ENCODE assay signal across 27 mouse cellular contexts in the genomic region with DNA sequence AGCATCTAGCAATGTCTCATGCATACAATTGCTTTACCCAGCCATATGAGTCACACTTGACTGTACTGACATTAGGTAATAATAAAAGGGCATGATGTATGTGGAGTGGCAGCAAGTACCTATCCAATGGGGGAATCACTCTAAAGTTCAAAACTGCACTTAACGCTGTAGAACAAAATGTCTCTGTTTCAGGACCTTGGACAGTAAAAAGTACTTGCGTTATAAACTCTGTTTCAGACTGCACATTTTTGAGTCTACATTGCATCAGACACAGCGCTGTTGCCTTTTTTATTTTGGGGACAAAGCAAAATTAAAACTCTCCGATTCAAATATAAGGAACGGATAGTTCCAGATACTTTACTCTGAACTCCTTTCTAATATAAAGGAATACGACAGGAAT. TPM values are rescaled to one million over a fixed set of nuclear protein-coding genes. Genes with fewer than 3 reads are reported as not detected.
A peak's percentile ranks its signal among the peaks of the same experiment; 100 is the strongest.
DNase-seq lines count a peak whose midpoint lies in the region; ATAC-seq and TF ChIP-seq lines count a peak whose summit lies in the region.
"Had no signal": no experiment of that assay in that cellular context is flagged by ENCODE, and none has a peak within 500 bp of the region (broad histone marks: within the 10 kb centered on the region; RNA-seq: fewer than 3 reads in every experiment).

No protein-coding gene starts in this region.

- H3K36me3 ChIP-seq in embryonic facial prominence, embryonic 11.5 days (replicated peaks; ENCODE audit: control insufficient read depth, insufficient read depth, low read depth, low read length) = no peaks in the 10 kb centered on the region
- H3K36me3 ChIP-seq in embryonic facial prominence, embryonic 10.5 days (replicated peaks) = no peaks in the 10 kb centered on the region
- H3K36me3 ChIP-seq in lung, postnatal 0 days (ENCODE audit: insufficient read depth, low read length) = no peaks in the 10 kb centered on the region
- H3K36me3 ChIP-seq in kidney, embryonic 16.5 days (ENCODE audit: insufficient read depth, low read length) = no peaks in the 10 kb centered on the region
- H3K36me3 ChIP-seq: embryonic facial prominence, embryonic 13.5 days; heart, embryonic 12.5 days; hindbrain, embryonic 15.5 days; liver, embryonic 12.5 days; stomach, embryonic 15.5 days had no signal

- DNase-seq in embryonic facial prominence, embryonic 11.5 days (ENCODE audit: low spot score) = peak; percentile 82
- DNase-seq in embryonic facial prominence, embryonic 10.5 days (ENCODE audit: low spot score) = no peak
- DNase-seq in lung, postnatal 0 days (ENCODE audit: low spot score) = peak; percentile 52
- DNase-seq in lung, postnatal 14 days = no peak
- peak; percentile 23 for DNase-seq in ZHBTc4 (ENCODE audit: low read depth, low spot score)
- peak; percentile 57 for DNase-seq in forelimb bud, embryonic 11.5 days (ENCODE audit: low read depth, low spot score)
- DNase-seq in gastrocnemius, postnatal 14 days = no peak
- DNase-seq: adrenal gland, postnatal 25 days; B cell, adult 2 months; cerebellum, adult 11 months; cerebellum, postnatal 10 days; kidney, adult 11 months; kidney, postnatal 10 days; left cerebral cortex, postnatal 4 days; midbrain, embryonic 14.5 days; thymus, adult 18-20 months had no signal

- H3K4me1 ChIP-seq in embryonic facial prominence, embryonic 11.5 days (ENCODE audit: control insufficient read depth, insufficient read depth, low read length) = no peaks in the 10 kb centered on the region
- no peaks in the 10 kb centered on the region for H3K4me1 ChIP-seq in embryonic facial prominence, embryonic 10.5 days
- H3K4me1 ChIP-seq in lung, postnatal 0 days (ENCODE audit: insufficient read depth, low read depth, low read length) = no peaks in the 10 kb centered on the region
- no peaks in the 10 kb centered on the region for H3K4me1 ChIP-seq in kidney, embryonic 16.5 days (ENCODE audit: insufficient read depth, low read length)
- H3K4me1 ChIP-seq: embryonic facial prominence, embryonic 13.5 days; heart, embryonic 12.5 days; hindbrain, embryonic 15.5 days; liver, embryonic 12.5 days; stomach, embryonic 15.5 days had no signal

- H3K4me2 ChIP-seq in embryonic facial prominence, embryonic 11.5 days (ENCODE audit: low read depth, low read length) = no peak overlapping the region
- no peak overlapping the region for H3K4me2 ChIP-seq in lung, postnatal 0 days (replicated peaks; ENCODE audit: low read depth, low read length)
- no peak overlapping the region for H3K4me2 ChIP-seq in kidney, embryonic 16.5 days (replicated peaks; ENCODE audit: low read depth, low read length)
- H3K4me2 ChIP-seq: embryonic facial prominence, embryonic 13.5 days; heart, embryonic 12.5 days; hindbrain, embryonic 15.5 days; liver, embryonic 12.5 days; stomach, embryonic 15.5 days had no signal

- H3K27ac ChIP-seq in embryonic facial prominence, embryonic 11.5 days (replicated peaks; ENCODE audit: low read depth, low read length) = no peak overlapping the region
- no peak overlapping the region for H3K27ac ChIP-seq in embryonic facial prominence, embryonic 10.5 days (replicated peaks)
- no peak overlapping the region for H3K27ac ChIP-seq in lung, postnatal 0 days (ENCODE audit: low read length)
- H3K27ac ChIP-seq in kidney, embryonic 16.5 days (ENCODE audit: low read length) = no peak overlapping the region
- H3K27ac ChIP-seq: embryonic facial prominence, embryonic 13.5 days; hindbrain, embryonic 15.5 days; liver, embryonic 12.5 days; stomach, embryonic 15.5 days had no signal

- no peak for ATAC-seq in embryonic facial prominence, embryonic 11.5 days (replicated peaks; ENCODE audit: insufficient number of reproducible peaks, low FRiP score, low TSS enrichment, low read depth)
- no peak for ATAC-seq in lung, postnatal 0 days
- no peak; the same call in 1 of the 2 replicates for ATAC-seq in kidney, embryonic 16.5 days (ENCODE audit: low FRiP score, low TSS enrichment)
- ATAC-seq: activated CD4-positive, CD25-positive, alpha-beta regulatory T cell, adult 4 months; forebrain, embryonic 16.5 days; liver, embryonic 12.5 days had no signal

- no peak overlapping the region for H3K4me3 ChIP-seq in embryonic facial prominence, embryonic 11.5 days (ENCODE audit: low read depth, low read length)
- no peak overlapping the region for H3K4me3 ChIP-seq in embryonic facial prominence, embryonic 10.5 days
- H3K4me3 ChIP-seq in lung, postnatal 0 days (ENCODE audit: low read depth, low read length) = no peak overlapping the region
- H3K4me3 ChIP-seq in kidney, embryonic 16.5 days (ENCODE audit: low read length) = no peak overlapping the region
- H3K4me3 ChIP-seq: embryonic facial prominence, embryonic 13.5 days; heart, embryonic 12.5 days; hindbrain, embryonic 15.5 days; liver, embryonic 12.5 days; stomach, embryonic 15.5 days had no signal

- no peak for TF ChIP-seq EP300 in lung, postnatal 0 days (IDR thresholded peaks at IDR 0.05)

- intact Hi-C loops in gastrocnemius, postnatal 14 days (cut with DNase I; ENCODE audit: low total_unique reads) = no loop called here

- no peak for TF ChIP-seq CTCF in lung, postnatal 0 days (IDR thresholded peaks at IDR 0.05)

- WGBS in embryonic facial prominence, embryonic 11.5 days = 71% methylated on average over 6 of the region's 6 CpGs
- WGBS in embryonic facial prominence, embryonic 10.5 days = 72% methylated on average over 6 of the region's 6 CpGs
- WGBS in lung, postnatal 0 days = 58% methylated on average over 6 of the region's 6 CpGs
- WGBS in kidney, embryonic 16.5 days = 64% methylated on average over 6 of the region's 6 CpGs

- no peak overlapping the region for H3K9ac ChIP-seq in embryonic facial prominence, embryonic 11.5 days (replicated peaks; ENCODE audit: low read length)
- no peak overlapping the region for H3K9ac ChIP-seq in lung, postnatal 0 days (replicated peaks; ENCODE audit: low read depth)
- no peak overlapping the region for H3K9ac ChIP-seq in kidney, embryonic 16.5 days (replicated peaks; ENCODE audit: low read length)
- H3K9ac ChIP-seq: embryonic facial prominence, embryonic 13.5 days; heart, embryonic 12.5 days; hindbrain, embryonic 15.5 days; liver, embryonic 12.5 days; stomach, embryonic 15.5 days had no signal

- H3K9me3 ChIP-seq in embryonic facial prominence, embryonic 11.5 days (replicated peaks; ENCODE audit: control insufficient read depth, low read length) = no peaks in the 10 kb centered on the region
- H3K9me3 ChIP-seq in embryonic facial prominence, embryonic 10.5 days = peaks cover 8% of the 10 kb centered on the region; the same call in 1 of the 2 replicates
- H3K9me3 ChIP-seq in lung, postnatal 0 days (ENCODE audit: low read length) = no peaks in the 10 kb centered on the region
- H3K9me3 ChIP-seq in kidney, embryonic 16.5 days (ENCODE audit: low read length) = peaks cover 5% of the 10 kb centered on the region; the same call in 1 of the 2 replicates
- H3K9me3 ChIP-seq: embryonic facial prominence, embryonic 13.5 days; hindbrain, embryonic 15.5 days; liver, embryonic 12.5 days; stomach, embryonic 15.5 days had no signal

- no peaks in the 10 kb centered on the region for H3K27me3 ChIP-seq in embryonic facial prominence, embryonic 11.5 days (ENCODE audit: control insufficient read depth, insufficient read depth, low read length)
- H3K27me3 ChIP-seq in embryonic facial prominence, embryonic 10.5 days (replicated peaks; ENCODE audit: low read depth, poor library complexity, severe bottlenecking) = no peaks in the 10 kb centered on the region
- no peaks in the 10 kb centered on the region for H3K27me3 ChIP-seq in lung, postnatal 0 days (replicated peaks; ENCODE audit: insufficient read depth, low read length)
- H3K27me3 ChIP-seq in kidney, embryonic 16.5 days (ENCODE audit: insufficient read depth, low read length) = no peaks in the 10 kb centered on the region
- H3K27me3 ChIP-seq: embryonic facial prominence, embryonic 13.5 days; heart, embryonic 12.5 days; hindbrain, embryonic 15.5 days; liver, embryonic 12.5 days; stomach, embryonic 15.5 days had no signal

RNA-seq across cellular contexts. Expression of a gene that starts 10.5 kb away (rescaled TPM):
- 4.0 and 5.5 TPM in 2 replicates for polyA plus RNA-seq in embryonic facial prominence, embryonic 11.5 days (2014; fragmentation: Nextera tagmentation; extraction: Ambion mirVana)
- 4.3 and 6.9 TPM in 2 replicates for polyA plus RNA-seq in embryonic facial prominence, embryonic 10.5 days (2016; fragmentation: Nextera tagmentation; extraction: Ambion mirVana)
- 0.05 and 0.06 TPM in 2 replicates for polyA plus RNA-seq in lung, postnatal 0 days (2015; fragmentation: Nextera tagmentation; extraction: Ambion mirVana)
- under 1 TPM in 1 of 2 experiments, not detected in 1; 0.07 TPM for total RNA-seq in gastrocnemius, postnatal 14 days (2021)
- 1.0 and 1.6 TPM in 2 replicates for polyA plus RNA-seq in kidney, embryonic 16.5 days (2015; fragmentation: Nextera tagmentation; extraction: Ambion mirVana)
- total RNA-seq: adrenal gland, postnatal 25 days; granulocyte monocyte progenitor cell, adult 5-6 weeks; heart, postnatal 25 days; megakaryocyte progenitor cell, adult 5-6 weeks had no signal
- polyA plus RNA-seq: liver, embryonic 12.5 days had no signal

RNA-seq across cellular contexts. Expression of a gene that starts 39.4 kb away (rescaled TPM):
- polyA plus RNA-seq in embryonic facial prominence, embryonic 11.5 days (2014; fragmentation: Nextera tagmentation; extraction: Ambion mirVana) = 20.4 and 21.7 TPM in 2 replicates
- polyA plus RNA-seq in embryonic facial prominence, embryonic 10.5 days (2016; fragmentation: Nextera tagmentation; extraction: Ambion mirVana) = 21.7 and 22.1 TPM in 2 replicates
- polyA plus RNA-seq in lung, postnatal 0 days (2015; fragmentation: Nextera tagmentation; extraction: Ambion mirVana) = 6.2 and 6.7 TPM in 2 replicates
- 1 to 10 TPM; 3.4 to 3.8 TPM for total RNA-seq in gastrocnemius, postnatal 14 days (2021)
- 14.7 and 20.0 TPM in 2 replicates for polyA plus RNA-seq in kidney, embryonic 16.5 days (2015; fragmentation: Nextera tagmentation; extraction: Ambion mirVana)

Comparison
In these comparisons a context has a peak if more than half of its experiments do, and no peak if none do; other contexts are left out.
1. DNase-seq: peak in embryonic facial prominence, embryonic 11.5 days (single experiment), lung, postnatal 0 days (single experiment), ZHBTc4 (single experiment) and forelimb bud, embryonic 11.5 days (single experiment); none in embryonic facial prominence, embryonic 10.5 days (single experiment), lung, postnatal 14 days (single experiment) and gastrocnemius, postnatal 14 days (single experiment).